Mouse (Mus musculus): ENCODE measurements at regions not wholly inside any gene's neighbourhood (a gene's known extent, or its start where the extent isn't known, plus 50 kb on each side); places are given as distances from the start of the nearest gene placed in this dataset.

DNA sequence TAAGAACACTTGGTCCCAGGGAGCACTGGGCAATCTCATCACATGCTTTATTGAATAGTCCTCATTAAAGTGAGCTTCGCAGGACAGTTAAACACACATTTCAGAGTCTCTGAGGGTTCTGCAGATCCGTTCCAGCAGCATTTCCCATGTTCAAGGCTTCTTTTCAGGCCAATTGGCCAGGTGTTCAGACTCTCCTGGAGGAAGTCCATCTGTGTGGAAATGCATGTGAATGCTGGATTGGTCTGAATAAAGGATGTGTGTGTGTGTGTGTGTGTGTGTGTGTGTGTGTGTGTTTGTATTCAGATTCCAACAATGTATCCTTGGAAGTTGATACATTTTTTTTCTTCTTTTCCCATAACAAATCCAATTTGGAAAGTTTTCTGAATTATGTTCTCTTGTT lies 250.6 kb downstream of the Ankrd50 start:
- H3K4me1 ChIP-seq (replicated peaks; ENCODE audit: control insufficient read depth, insufficient read depth, low read length): peaks cover 10% of the 10 kb centered on the region; the same call in 1 of the 2 replicates
- H3K27ac ChIP-seq: no peak overlapping the region
- 40% methylated on average over 2 of the region's 2 CpGs for WGBS
- no peak overlapping the region for H3K9ac ChIP-seq
- no peak overlapping the region for H3K4me2 ChIP-seq (replicated peaks)
- DNase-seq (ENCODE audit: low spot score) (no peak), ATAC-seq (ENCODE audit: low FRiP score) (no peak)
- H3K36me3 ChIP-seq (replicated peaks; ENCODE audit: control insufficient read depth, insufficient read depth): no peaks in the 10 kb centered on the region
- H3K9me3 ChIP-seq (ENCODE audit: control insufficient read depth, low read length): no peaks in the 10 kb centered on the region
- no peak overlapping the region for H3K4me3 ChIP-seq (replicated peaks; ENCODE audit: low read length)
- no peaks in the 10 kb centered on the region for H3K27me3 ChIP-seq (ENCODE audit: control insufficient read depth, insufficient read depth, low read length)

DNA sequence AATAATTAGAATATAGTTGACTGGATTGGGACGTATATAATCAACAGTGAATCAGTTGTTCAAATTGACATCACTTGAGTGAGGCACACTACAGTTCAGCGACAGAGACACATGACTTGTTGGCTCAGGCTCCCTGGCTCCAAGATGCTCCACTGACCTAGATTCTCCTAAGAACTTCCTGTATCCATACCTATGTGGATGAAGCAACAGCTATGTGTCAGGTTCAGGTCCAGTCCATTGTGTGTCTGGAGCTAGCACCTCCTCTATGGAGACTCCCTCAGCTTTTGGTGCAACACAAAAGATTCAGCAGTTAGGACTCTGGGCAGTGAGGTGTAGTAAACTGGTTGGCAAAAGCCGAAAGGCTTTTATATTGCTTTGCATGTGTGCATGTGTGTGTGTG lies 251.6 kb downstream of the Ankrd50 start:
- H3K36me3 ChIP-seq (replicated peaks; ENCODE audit: control insufficient read depth, insufficient read depth): no peaks in the 10 kb centered on the region
- no peaks in the 10 kb centered on the region for H3K9me3 ChIP-seq (ENCODE audit: control insufficient read depth, low read length)
- WGBS: 79% methylated on average over 3 of the region's 3 CpGs
- H3K4me1 ChIP-seq (replicated peaks; ENCODE audit: control insufficient read depth, insufficient read depth, low read length): peaks cover 10% of the 10 kb centered on the region; the same call in 1 of the 2 replicates
- no peak overlapping the region for H3K27ac ChIP-seq
- no peaks in the 10 kb centered on the region for H3K27me3 ChIP-seq (ENCODE audit: control insufficient read depth, insufficient read depth, low read length)
- ATAC-seq (ENCODE audit: low FRiP score) (no peak), DNase-seq (ENCODE audit: low spot score) (no peak)
- no peak overlapping the region for H3K9ac ChIP-seq
- H3K4me2 ChIP-seq (replicated peaks): no peak overlapping the region
- H3K4me3 ChIP-seq (replicated peaks; ENCODE audit: low read length): no peak overlapping the region

DNA sequence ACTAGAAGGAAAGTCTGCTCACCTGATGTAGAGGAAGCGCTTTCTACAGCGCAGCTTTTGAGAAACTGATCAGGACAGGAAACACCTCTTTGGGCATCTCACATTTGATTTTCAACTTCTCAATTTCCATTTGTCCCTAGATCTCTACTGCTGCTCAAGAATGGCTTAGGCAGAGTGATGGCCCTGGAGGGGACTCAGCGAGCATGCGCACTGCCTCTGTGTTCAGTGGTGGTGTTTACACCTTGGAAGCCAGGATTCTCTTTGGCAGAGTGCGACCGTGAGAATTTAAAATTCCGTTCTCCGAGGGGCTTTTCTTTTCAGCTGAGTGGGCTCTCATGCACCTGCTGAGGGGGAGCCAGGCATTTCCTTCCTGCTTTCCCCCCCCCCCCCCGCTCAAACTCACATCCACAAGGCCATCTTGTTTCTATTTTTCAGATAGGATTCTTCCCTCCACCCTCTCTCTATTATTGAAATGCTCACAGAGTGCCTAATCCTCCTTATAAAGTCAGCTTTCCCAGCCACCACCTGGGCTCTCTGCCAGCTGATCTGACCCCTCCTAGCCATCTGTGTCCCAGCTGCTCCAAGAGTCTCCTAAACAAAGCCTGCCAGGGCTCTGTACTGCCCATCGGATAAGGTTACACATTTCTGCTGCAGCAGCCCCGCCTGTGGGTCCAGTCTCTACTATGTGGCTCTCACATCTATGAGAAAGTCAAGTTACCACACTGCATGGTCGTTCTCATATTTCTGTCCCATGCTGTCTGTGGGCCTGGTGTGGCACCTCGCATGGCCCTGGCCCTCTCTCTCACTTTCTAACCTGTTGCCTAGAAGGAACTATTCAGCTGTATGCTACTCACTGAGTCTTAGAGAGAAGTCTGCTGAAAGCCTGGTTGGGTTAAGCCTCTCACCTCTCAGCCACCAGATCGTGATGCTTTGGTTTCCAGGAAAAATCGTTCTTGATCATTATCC lies 252.2 kb downstream of the Ankrd50 start:
- H3K4me1 ChIP-seq (replicated peaks; ENCODE audit: control insufficient read depth, insufficient read depth, low read length): peaks cover 10% of the 10 kb centered on the region; the same call in 1 of the 2 replicates
- peak overlapping the region; percentile 6; the same call in 1 of the 2 replicates for H3K4me2 ChIP-seq (replicated peaks)
- 37% methylated on average over 14 of the region's 15 CpGs for WGBS
- no peaks in the 10 kb centered on the region for H3K9me3 ChIP-seq (ENCODE audit: control insufficient read depth, low read length)
- H3K4me3 ChIP-seq (replicated peaks; ENCODE audit: low read length): no peak overlapping the region
- peak; percentile 84 for ATAC-seq (ENCODE audit: low FRiP score)
- H3K27me3 ChIP-seq (ENCODE audit: control insufficient read depth, insufficient read depth, low read length): no peaks in the 10 kb centered on the region
- no peak overlapping the region for H3K9ac ChIP-seq
- no peaks in the 10 kb centered on the region for H3K36me3 ChIP-seq (replicated peaks; ENCODE audit: control insufficient read depth, insufficient read depth)
- DNase-seq (ENCODE audit: low spot score): peak; percentile 65
- no peak overlapping the region for H3K27ac ChIP-seq

DNA sequence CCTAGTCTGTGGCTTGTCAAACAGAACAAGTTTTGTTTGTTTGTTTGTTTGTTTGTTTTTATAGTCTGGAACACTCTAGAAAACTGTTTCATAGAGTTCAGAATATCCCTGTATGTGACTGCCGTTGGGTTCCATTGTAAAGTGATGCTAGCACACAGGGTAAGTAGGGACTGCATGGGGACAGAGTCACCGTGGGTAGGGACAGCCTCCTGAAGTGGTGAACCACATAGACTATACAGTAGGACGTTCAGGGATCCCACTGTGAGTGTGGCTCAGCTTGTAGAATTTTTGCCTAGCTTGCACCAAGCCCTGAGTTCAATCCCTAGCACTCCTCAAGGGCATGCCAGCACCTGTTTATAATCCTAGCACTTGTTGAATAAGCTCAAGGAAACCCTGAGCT lies 253.1 kb downstream of the Ankrd50 start:
- no peaks in the 10 kb centered on the region for H3K9me3 ChIP-seq (ENCODE audit: control insufficient read depth, low read length)
- no peaks in the 10 kb centered on the region for H3K36me3 ChIP-seq (replicated peaks; ENCODE audit: control insufficient read depth, insufficient read depth)
- WGBS: 86% methylated on average over 3 of the region's 3 CpGs
- peaks cover 10% of the 10 kb centered on the region; the same call in 1 of the 2 replicates for H3K4me1 ChIP-seq (replicated peaks; ENCODE audit: control insufficient read depth, insufficient read depth, low read length)
- H3K4me3 ChIP-seq (replicated peaks; ENCODE audit: low read length): no peak overlapping the region
- DNase-seq (ENCODE audit: low spot score) (no peak), ATAC-seq (ENCODE audit: low FRiP score) (no peak)
- H3K27ac ChIP-seq: no peak overlapping the region
- no peak overlapping the region for H3K4me2 ChIP-seq (replicated peaks)
- H3K27me3 ChIP-seq (ENCODE audit: control insufficient read depth, insufficient read depth, low read length): no peaks in the 10 kb centered on the region
- no peak overlapping the region for H3K9ac ChIP-seq

DNA sequence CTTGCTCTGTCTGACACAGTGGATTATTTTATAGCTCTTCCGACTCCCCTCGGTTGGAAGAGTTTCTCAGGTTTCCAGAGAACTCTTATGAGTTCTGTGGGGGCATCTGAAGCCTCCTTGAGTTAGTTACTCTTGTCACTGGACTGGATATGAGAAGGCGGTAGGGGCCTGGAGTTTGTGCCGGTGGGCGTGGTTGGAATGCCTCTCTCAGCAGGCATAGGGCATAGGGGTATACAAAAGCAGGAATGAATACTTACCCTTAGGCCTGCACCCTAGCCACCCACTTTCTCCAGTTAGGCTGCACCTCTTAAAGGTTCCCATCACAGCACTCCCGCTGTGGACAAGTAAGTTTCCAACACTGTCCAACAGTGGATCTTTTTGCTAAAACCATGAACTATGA lies 253.8 kb downstream of the Ankrd50 start:
- no peak overlapping the region for H3K4me2 ChIP-seq (replicated peaks)
- no peak for DNase-seq (ENCODE audit: low spot score)
- no peak overlapping the region for H3K9ac ChIP-seq
- WGBS: 56% methylated on average over 6 of the region's 6 CpGs
- H3K4me3 ChIP-seq (replicated peaks; ENCODE audit: low read length): no peak overlapping the region
- no peak overlapping the region for H3K27ac ChIP-seq
- no peaks in the 10 kb centered on the region for H3K27me3 ChIP-seq (ENCODE audit: control insufficient read depth, insufficient read depth, low read length)
- H3K4me1 ChIP-seq (replicated peaks; ENCODE audit: control insufficient read depth, insufficient read depth, low read length): peaks cover 10% of the 10 kb centered on the region; the same call in 1 of the 2 replicates
- H3K9me3 ChIP-seq (ENCODE audit: control insufficient read depth, low read length): no peaks in the 10 kb centered on the region
- H3K36me3 ChIP-seq (replicated peaks; ENCODE audit: control insufficient read depth, insufficient read depth): no peaks in the 10 kb centered on the region
- ATAC-seq (ENCODE audit: low FRiP score): no peak

DNA sequence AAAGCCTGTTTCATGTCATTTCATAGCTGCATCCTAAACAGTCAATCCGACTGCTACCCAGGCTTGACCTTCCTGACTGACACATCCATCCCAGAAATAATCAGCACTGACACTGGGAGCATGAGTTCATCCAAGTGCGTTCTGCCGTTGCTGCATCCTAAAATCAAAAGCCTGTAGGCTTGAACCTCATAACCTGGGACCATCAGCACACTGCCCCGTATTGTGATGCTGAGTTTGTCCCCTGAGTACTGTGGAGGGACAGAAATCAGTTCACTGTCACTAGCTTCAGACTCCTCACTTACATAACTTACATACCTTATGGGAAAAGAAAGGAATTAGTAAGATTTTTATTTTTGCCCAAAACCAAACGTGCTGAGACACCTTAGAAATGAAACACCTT lies 255.0 kb downstream of the Ankrd50 start:
- Histone ChIP-seq H3K4me1 (replicated peaks; ENCODE audit: control insufficient read depth, insufficient read depth, low read length) (peaks cover 10% of the 10 kb centered on the region; the same call in 1 of the 2 replicates), H3K9me3 (ENCODE audit: control insufficient read depth, low read length) (no peaks in the 10 kb centered on the region), H3K4me2 (replicated peaks) (no peak overlapping the region), H3K4me3 (replicated peaks; ENCODE audit: low read length) (no peak overlapping the region), H3K36me3 (replicated peaks; ENCODE audit: control insufficient read depth, insufficient read depth) (no peaks in the 10 kb centered on the region), H3K27ac (no peak overlapping the region), H3K27me3 (ENCODE audit: control insufficient read depth, insufficient read depth, low read length) (no peaks in the 10 kb centered on the region), H3K9ac (no peak overlapping the region)
- DNase-seq (ENCODE audit: low spot score) (no peak), ATAC-seq (ENCODE audit: low FRiP score) (no peak)
- WGBS: 69% methylated on average over 5 of the region's 5 CpGs

DNA sequence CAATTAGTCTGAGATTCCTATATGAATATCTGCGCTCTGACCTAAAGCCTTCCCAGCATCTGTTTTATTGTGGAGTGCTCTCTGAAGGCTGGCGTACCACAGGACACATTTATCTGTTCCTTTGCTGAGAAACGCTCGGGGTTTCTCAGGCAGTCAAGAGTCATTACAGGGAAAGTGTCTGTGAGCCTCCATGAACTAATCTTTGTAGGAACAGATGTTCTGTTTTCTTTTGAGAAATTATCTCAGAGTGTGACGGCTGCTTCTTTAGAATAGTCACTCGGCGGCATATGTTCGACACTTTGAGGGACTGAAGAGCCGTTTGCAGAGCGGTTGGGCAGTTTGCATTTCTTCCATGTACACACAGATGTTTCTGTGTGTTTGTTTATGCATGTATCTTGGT lies 255.6 kb downstream of the Ankrd50 start:
- H3K27ac ChIP-seq: no peak overlapping the region
- no peaks in the 10 kb centered on the region for H3K36me3 ChIP-seq (replicated peaks; ENCODE audit: control insufficient read depth, insufficient read depth)
- no peaks in the 10 kb centered on the region for H3K27me3 ChIP-seq (ENCODE audit: control insufficient read depth, insufficient read depth, low read length)
- no peak overlapping the region for H3K4me3 ChIP-seq (replicated peaks; ENCODE audit: low read length)
- DNase-seq (ENCODE audit: low spot score): no peak
- peaks cover 10% of the 10 kb centered on the region; the same call in 1 of the 2 replicates for H3K4me1 ChIP-seq (replicated peaks; ENCODE audit: control insufficient read depth, insufficient read depth, low read length)
- H3K9ac ChIP-seq: no peak overlapping the region
- WGBS: 38% methylated on average over 10 of the region's 10 CpGs
- no peak overlapping the region for H3K4me2 ChIP-seq (replicated peaks)
- no peaks in the 10 kb centered on the region for H3K9me3 ChIP-seq (ENCODE audit: control insufficient read depth, low read length)
- no peak for ATAC-seq (ENCODE audit: low FRiP score)

DNA sequence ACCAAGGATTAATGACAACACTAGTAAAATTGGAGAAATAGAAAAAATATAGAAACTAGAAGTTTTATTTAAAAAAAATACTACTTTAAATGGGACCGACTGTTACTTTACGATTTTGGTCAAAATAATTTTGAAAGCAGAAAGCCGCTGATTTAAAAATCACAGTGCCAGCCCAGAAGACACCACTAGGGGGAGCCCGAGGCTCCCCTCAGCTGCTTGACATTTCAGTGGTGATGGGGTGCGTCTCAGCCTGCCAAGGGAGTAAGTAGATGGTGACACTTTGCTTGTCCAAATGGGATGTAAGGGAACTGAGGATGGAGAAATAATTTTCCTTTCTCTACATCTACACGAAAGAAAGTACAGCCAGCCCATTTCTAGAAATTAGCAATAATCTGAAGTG lies 257.0 kb downstream of the Ankrd50 start:
- Histone ChIP-seq H3K36me3 (replicated peaks; ENCODE audit: control insufficient read depth, insufficient read depth) (no peaks in the 10 kb centered on the region), H3K27ac (no peak overlapping the region), H3K4me3 (replicated peaks; ENCODE audit: low read length) (no peak overlapping the region), H3K9ac (no peak overlapping the region), H3K27me3 (ENCODE audit: control insufficient read depth, insufficient read depth, low read length) (no peaks in the 10 kb centered on the region), H3K4me2 (replicated peaks) (no peak overlapping the region), H3K4me1 (replicated peaks; ENCODE audit: control insufficient read depth, insufficient read depth, low read length) (0 out of 2 replicates have a peak, but pooled peaks cover 10% of the 10 kb centered on the region), H3K9me3 (ENCODE audit: control insufficient read depth, low read length) (no peaks in the 10 kb centered on the region)
- ATAC-seq (ENCODE audit: low FRiP score) (no peak), DNase-seq (ENCODE audit: low spot score) (peak; percentile 83)
- WGBS: 25% methylated on average over 6 of the region's 6 CpGs

DNA sequence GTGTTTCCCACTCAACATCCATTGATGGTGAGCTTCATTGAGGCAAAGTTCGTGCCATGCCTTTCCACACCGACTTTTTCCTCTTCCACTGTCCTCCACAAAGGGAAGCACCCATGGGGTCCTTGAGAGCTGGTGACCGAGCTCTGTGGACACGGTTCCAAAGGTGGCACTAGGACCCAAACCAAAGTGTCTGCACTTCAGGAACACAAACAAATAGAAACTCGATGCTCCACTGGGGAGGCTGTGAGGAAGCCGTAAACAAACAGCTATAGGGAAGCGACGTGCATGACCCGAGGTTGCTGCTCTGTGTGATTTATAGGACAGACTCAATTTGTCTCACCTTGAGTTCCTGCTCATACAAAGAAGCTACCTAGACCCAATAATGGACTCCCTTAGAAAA lies 257.5 kb downstream of the Ankrd50 start:
- H3K36me3 ChIP-seq (replicated peaks; ENCODE audit: control insufficient read depth, insufficient read depth): no peaks in the 10 kb centered on the region
- no peak overlapping the region for H3K4me2 ChIP-seq (replicated peaks)
- H3K9ac ChIP-seq: no peak overlapping the region
- WGBS: 86% methylated on average over 9 of the region's 9 CpGs
- DNase-seq (ENCODE audit: low spot score): no peak
- H3K4me3 ChIP-seq (replicated peaks; ENCODE audit: low read length): no peak overlapping the region
- no peaks in the 10 kb centered on the region for H3K9me3 ChIP-seq (ENCODE audit: control insufficient read depth, low read length)
- no peak for ATAC-seq (ENCODE audit: low FRiP score)
- no peak overlapping the region for H3K27ac ChIP-seq
- H3K4me1 ChIP-seq (replicated peaks; ENCODE audit: control insufficient read depth, insufficient read depth, low read length): 0 out of 2 replicates have a peak, but pooled peaks cover 8% of the 10 kb centered on the region
- H3K27me3 ChIP-seq (ENCODE audit: control insufficient read depth, insufficient read depth, low read length): no peaks in the 10 kb centered on the region

Data from hindbrain, embryonic 14.5 days (tissue).